In the genomic region with DNA sequence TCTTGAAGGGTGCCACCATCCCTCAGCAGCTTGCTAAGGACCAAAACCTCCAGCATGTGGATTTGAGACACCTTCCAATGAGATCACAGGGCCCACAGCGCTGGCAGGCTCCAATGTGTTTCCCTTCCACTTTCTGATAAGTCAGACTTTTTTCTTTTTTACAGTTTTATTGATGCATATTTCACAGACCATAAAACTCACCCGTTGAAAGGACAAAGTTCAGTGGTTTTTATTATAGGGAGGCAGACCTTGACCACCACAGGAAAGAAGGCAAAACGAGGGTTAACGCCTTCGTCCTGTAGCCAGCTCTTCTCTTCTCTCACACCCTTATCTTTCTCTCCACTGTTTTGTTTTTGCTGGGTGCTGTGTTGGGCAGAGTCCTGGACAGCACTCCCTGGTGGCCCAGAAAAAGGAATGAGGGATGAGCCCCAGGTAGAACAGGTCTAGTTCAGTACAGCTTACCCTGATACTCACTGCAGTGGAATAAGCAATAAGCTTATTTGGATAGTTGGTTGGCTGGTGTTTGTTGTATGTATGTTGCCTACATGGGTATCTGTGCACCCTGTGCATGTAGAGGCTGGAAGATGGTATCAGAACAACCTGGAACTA, we compare ENCODE assay signal across 17 mouse cellular contexts. TPM values are rescaled to one million over a fixed set of nuclear protein-coding genes. Genes with fewer than 3 reads are reported as not detected.
"Had no signal": no experiment of that assay in that cellular context is flagged by ENCODE, and none has a peak within 500 bp of the region (broad histone marks: within the 10 kb centered on the region; RNA-seq: fewer than 3 reads in every experiment).

No protein-coding gene starts in this region.

- H3K27ac ChIP-seq: hindbrain, embryonic 15.5 days; limb, embryonic 15.5 days; liver, embryonic 12.5 days; lung, embryonic 15.5 days; macrophage; midbrain, embryonic 12.5 days; neural tube, embryonic 13.5 days had no signal

- H3K9me3 ChIP-seq: hindbrain, embryonic 15.5 days; limb, embryonic 15.5 days; liver, embryonic 12.5 days; lung, embryonic 15.5 days; midbrain, embryonic 12.5 days; neural tube, embryonic 13.5 days had no signal

- ATAC-seq: inflammation-experienced regulatory T-cells, adult 6 months; liver, embryonic 12.5 days; midbrain, embryonic 16.5 days had no signal

- H3K27me3 ChIP-seq: hindbrain, embryonic 15.5 days; limb, embryonic 15.5 days; liver, embryonic 12.5 days; lung, embryonic 15.5 days; midbrain, embryonic 12.5 days; neural tube, embryonic 13.5 days had no signal

- H3K4me1 ChIP-seq: liver, embryonic 12.5 days had no signal

- H3K4me2 ChIP-seq: hindbrain, embryonic 15.5 days; limb, embryonic 15.5 days; liver, embryonic 12.5 days; lung, embryonic 15.5 days; midbrain, embryonic 12.5 days; neural tube, embryonic 13.5 days had no signal

- DNase-seq: kidney, postnatal 10 days; layer of hippocampus, adult 9-11 months; layer of hippocampus, postnatal 36 days; lung, postnatal 14 days; right cerebral cortex, adult 18-20 months; right cerebral cortex, postnatal 25 days; thymus, postnatal 4 days had no signal

- H3K4me3 ChIP-seq: hindbrain, embryonic 15.5 days; limb, embryonic 15.5 days; liver, embryonic 12.5 days; lung, embryonic 15.5 days; megakaryocyte, embryonic 14.5 days; midbrain, embryonic 12.5 days; neural tube, embryonic 13.5 days had no signal

- H3K36me3 ChIP-seq: hindbrain, embryonic 15.5 days; limb, embryonic 15.5 days; liver, embryonic 12.5 days; lung, embryonic 15.5 days; midbrain, embryonic 12.5 days; neural tube, embryonic 13.5 days had no signal

- H3K9ac ChIP-seq: hindbrain, embryonic 15.5 days; limb, embryonic 15.5 days; liver, embryonic 12.5 days; lung, embryonic 15.5 days; midbrain, embryonic 12.5 days; neural tube, embryonic 13.5 days had no signal

RNA-seq across cellular contexts. Expression of gene Tjp1, which starts 43.3 kb away (rescaled TPM):
- polyA plus RNA-seq: inflammation-experienced regulatory T-cells, adult 6 months had no signal
